8 mouse cellular contexts compared by ENCODE assay signal in the genomic region with DNA sequence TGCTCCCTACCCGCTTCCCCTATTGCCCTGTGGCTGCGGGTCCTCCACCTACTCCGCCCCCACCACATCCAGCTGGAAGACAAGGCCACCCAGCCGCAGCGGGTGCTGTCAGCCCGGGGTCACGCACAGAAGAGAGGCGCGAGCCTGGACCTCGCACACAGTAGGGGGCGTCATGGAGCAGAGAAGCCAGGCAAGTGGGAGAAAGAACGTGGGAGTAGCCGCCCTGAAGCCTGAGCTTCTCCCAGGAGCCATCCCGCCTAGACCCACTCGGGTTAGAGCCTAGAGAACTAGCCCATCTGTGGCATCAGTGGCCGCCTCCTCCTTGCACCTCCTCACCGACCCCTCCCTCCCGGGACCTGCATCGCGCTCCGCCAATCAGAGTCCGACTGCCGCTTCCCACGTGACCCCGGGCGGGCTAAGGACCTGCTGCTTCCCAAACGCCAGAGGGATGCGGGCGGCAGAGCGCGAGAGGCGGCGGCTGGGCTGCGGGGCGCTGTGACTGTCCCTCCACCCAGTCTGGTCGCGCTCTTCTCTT. TPM values are rescaled to one million over a fixed set of nuclear protein-coding genes. Genes with fewer than 3 reads are reported as not detected.
DNase-seq lines count a peak whose midpoint lies in the region; ATAC-seq and TF ChIP-seq lines count a peak whose summit lies in the region.

No protein-coding gene starts in this region.

- under 1% methylated on average over 36 of the region's 37 CpGs for WGBS in forebrain, embryonic 12.5 days
- under 1% methylated on average over 37 of the region's 37 CpGs for WGBS in heart, embryonic 15.5 days
- WGBS in midbrain, postnatal 0 days = under 1% methylated on average over 37 of the region's 37 CpGs

- H3K79me2 ChIP-seq in C2C12 (ENCODE audit: control insufficient read depth, insufficient read depth) = no peaks in the 10 kb centered on the region

- no peaks in the 10 kb centered on the region for H3K9me3 ChIP-seq in forebrain, embryonic 12.5 days
- no peaks in the 10 kb centered on the region for H3K9me3 ChIP-seq in heart, embryonic 15.5 days (replicated peaks)
- no peaks in the 10 kb centered on the region for H3K9me3 ChIP-seq in midbrain, postnatal 0 days (ENCODE audit: low read length)

- peak overlapping the region; percentile 76 for H3ac ChIP-seq in C2C12 (ENCODE audit: control insufficient read depth, insufficient read length, low read depth)

- H3K36me3 ChIP-seq in C2C12 (ENCODE audit: control insufficient read depth, insufficient read depth) = no peaks in the 10 kb centered on the region
- H3K36me3 ChIP-seq in forebrain, embryonic 12.5 days (replicated peaks) = no peaks in the 10 kb centered on the region
- H3K36me3 ChIP-seq in heart, embryonic 15.5 days = no peaks in the 10 kb centered on the region
- no peaks in the 10 kb centered on the region for H3K36me3 ChIP-seq in midbrain, postnatal 0 days (ENCODE audit: insufficient read depth, low read length)

- peak overlapping the region; percentile 72 for H3K9ac ChIP-seq in forebrain, embryonic 12.5 days
- peak overlapping the region; percentile 50 for H3K9ac ChIP-seq in heart, embryonic 15.5 days
- peak overlapping the region; percentile 91 for H3K9ac ChIP-seq in midbrain, postnatal 0 days (replicated peaks; ENCODE audit: low read length, poor library complexity, severe bottlenecking)

- no peaks in the 10 kb centered on the region for H3K79me3 ChIP-seq in C2C12 (ENCODE audit: low read depth)

- DNase-seq in kidney, postnatal 10 days = peak; percentile 83
- DNase-seq in liver = peak; percentile 70
- peak; percentile 96 for DNase-seq in midbrain, postnatal 0 days (ENCODE audit: low spot score)
- DNase-seq in telencephalon, adult 2 months (ENCODE audit: low read depth, low spot score) = peak; percentile 97

- no peak overlapping the region for H3K27ac ChIP-seq in brown adipose tissue, adult 24 weeks (replicated peaks; ENCODE audit: low read depth, low read length)
- peak overlapping the region; percentile 75 for H3K27ac ChIP-seq in forebrain, embryonic 12.5 days
- H3K27ac ChIP-seq in heart, embryonic 15.5 days = no peak overlapping the region
- peak overlapping the region; percentile 98 for H3K27ac ChIP-seq in midbrain, postnatal 0 days (ENCODE audit: low read depth, low read length)

- H3K4me2 ChIP-seq in forebrain, embryonic 12.5 days = peak overlapping the region; percentile 84
- H3K4me2 ChIP-seq in heart, embryonic 15.5 days = peak overlapping the region; percentile 100
- H3K4me2 ChIP-seq in midbrain, postnatal 0 days (ENCODE audit: low read depth, low read length, poor library complexity, severe bottlenecking) = peak overlapping the region; percentile 92

- no peak for TF ChIP-seq CTCF in C2C12 (IDR thresholded peaks at IDR 0.05; ENCODE audit: control insufficient read depth, insufficient read depth, insufficient read length)
- peak; percentile 65 for TF ChIP-seq CTCF in midbrain, postnatal 0 days (IDR thresholded peaks at IDR 0.05)

- H3K4me3 ChIP-seq in C2C12 (ENCODE audit: insufficient read depth, poor library complexity, severe bottlenecking) = peak overlapping the region; percentile 34
- peak overlapping the region; percentile 59 for H3K4me3 ChIP-seq in brown adipose tissue, adult 24 weeks (ENCODE audit: insufficient read depth, low read depth, low read length)
- peak overlapping the region; percentile 65 for H3K4me3 ChIP-seq in forebrain, embryonic 12.5 days (replicated peaks)
- peak overlapping the region; percentile 64 for H3K4me3 ChIP-seq in heart, embryonic 15.5 days
- peak overlapping the region; percentile 79 for H3K4me3 ChIP-seq in midbrain, postnatal 0 days (ENCODE audit: low read depth, low read length)

- ATAC-seq in forebrain, embryonic 12.5 days (ENCODE audit: low FRiP score) = peak; percentile 97
- peak; percentile 91 for ATAC-seq in heart, embryonic 15.5 days (replicated peaks; ENCODE audit: insufficient number of reproducible peaks, insufficient read depth, low FRiP score, low read depth)
- ATAC-seq in midbrain, postnatal 0 days (ENCODE audit: low FRiP score) = peak; percentile 95

- 0 out of 2 replicates have a peak, but pooled peaks cover 3% of the 10 kb centered on the region for H3K4me1 ChIP-seq in brown adipose tissue, adult 24 weeks (ENCODE audit: control insufficient read depth, insufficient read depth, insufficient read length, low read length)
- peaks cover 13% of the 10 kb centered on the region for H3K4me1 ChIP-seq in forebrain, embryonic 12.5 days
- peaks cover 20% of the 10 kb centered on the region for H3K4me1 ChIP-seq in heart, embryonic 15.5 days (replicated peaks)
- 0 out of 2 replicates have a peak, but pooled peaks cover 2% of the 10 kb centered on the region for H3K4me1 ChIP-seq in midbrain, postnatal 0 days (ENCODE audit: insufficient read depth, low read length)

- H3K27me3 ChIP-seq in C2C12 (ENCODE audit: control insufficient read depth, insufficient read depth, insufficient read length) = no peaks in the 10 kb centered on the region
- peaks cover 17% of the 10 kb centered on the region for H3K27me3 ChIP-seq in forebrain, embryonic 12.5 days
- peaks cover 29% of the 10 kb centered on the region for H3K27me3 ChIP-seq in heart, embryonic 15.5 days
- H3K27me3 ChIP-seq in midbrain, postnatal 0 days (ENCODE audit: insufficient read depth, low read length) = no peaks in the 10 kb centered on the region

TF ChIP-seq in C2C12, 6 proteins besides CTCF, POLR2A, EP300 and RAD21:
- TF ChIP-seq MYOD1 (IDR thresholded peaks at IDR 0.05; ENCODE audit: control insufficient read depth, insufficient read length, low read depth) = no peak
- peak; percentile 39 for TF ChIP-seq MAX (IDR thresholded peaks at IDR 0.05)
- TF ChIP-seq FOSL1 (IDR thresholded peaks at IDR 0.05; ENCODE audit: insufficient read depth, low read length, poor library complexity, severe bottlenecking) = no peak
- no peak for TF ChIP-seq MYOG (IDR thresholded peaks at IDR 0.05; ENCODE audit: control insufficient read depth, extremely low read depth, insufficient read length)
- TF ChIP-seq USF1 (IDR thresholded peaks at IDR 0.05; ENCODE audit: low read depth) = peak; percentile 89

RNA-seq across cellular contexts. Expression of a gene that starts 26.7 kb away (rescaled TPM):
- 2.4 TPM for polyA plus RNA-seq in C2C12 (2012; fragmentation: generic; extraction: Trizol)
- polyA plus RNA-seq in brown adipose tissue, adult 24 weeks (2012; ENCODE audit: insufficient read depth, insufficient read length, missing spikeins) = 1.0 and 3.9 TPM in 2 replicates
- 11.2 and 11.9 TPM in 2 replicates for polyA plus RNA-seq in forebrain, embryonic 12.5 days (2016; fragmentation: Nextera tagmentation; extraction: Ambion mirVana)
- 1.6 and 3.5 TPM in 2 replicates for polyA plus RNA-seq in heart, embryonic 15.5 days (2015; fragmentation: Nextera tagmentation; extraction: Ambion mirVana)
- total RNA-seq in midbrain, postnatal 0 days (2014; rRNA removed) = 46.9 and 49.3 TPM in 2 replicates
- 80.1 and 85.6 TPM in 2 replicates for polyA plus RNA-seq in midbrain, postnatal 0 days (2015; fragmentation: Nextera tagmentation; extraction: Ambion mirVana)

Comparison
In these comparisons a context has a peak if more than half of its experiments do, and no peak if none do; other contexts are left out.
1. H3K27ac ChIP-seq: peak in forebrain, embryonic 12.5 days (single experiment) and midbrain, postnatal 0 days (single experiment); none in brown adipose tissue, adult 24 weeks (single experiment) and heart, embryonic 15.5 days (single experiment).
2. Peak in every context shown above with its lines, with median percentiles within 50 percentile points of each other: H3K4me3 ChIP-seq, ATAC-seq, H3K4me2 ChIP-seq, H3K9ac ChIP-seq and DNase-seq.